Mouse (Mus musculus) C2C12 (cell line): Measurements from ENCODE around the gene Usp16.

Experiments
- CEBPB ChIP-seq: IDR thresholded peaks from one replicate; pipeline ENCODE4 v1.6.1; 2011; ENCODE audit warnings: low read depth, mild to moderate bottlenecking, control low read depth, moderate library complexity
- CTCF ChIP-seq: IDR thresholded peaks from one replicate; pipeline ENCODE4 v1.5.1; 2011; ENCODE audit not compliant: control insufficient read depth, insufficient read depth, insufficient read length
- FOSL1 ChIP-seq: IDR thresholded peaks from one replicate; pipeline ENCODE4 v1.8.0; 2011; ENCODE audit warnings: mild to moderate bottlenecking, low read length; ENCODE audit not compliant: poor library complexity, insufficient read depth, severe bottlenecking
- MAX ChIP-seq: IDR thresholded peaks from one replicate; pipeline ENCODE4 v1.6.1; 2011; ENCODE audit warnings: mild to moderate bottlenecking, control low read depth
- MYOD1 ChIP-seq: IDR thresholded peaks from one replicate; pipeline ENCODE4 v1.6.1; 2011; ENCODE audit warnings: low read depth; ENCODE audit not compliant: control insufficient read depth, insufficient read length
- MYOG ChIP-seq: IDR thresholded peaks from one replicate; pipeline ENCODE4 v1.6.1; 2011; ENCODE audit not compliant: control insufficient read depth, insufficient read length; ENCODE audit errors: extremely low read depth
- USF1 ChIP-seq: IDR thresholded peaks from one replicate; pipeline ENCODE4 v1.6.1; 2011; ENCODE audit warnings: low read depth, mild to moderate bottlenecking, control low read depth, moderate library complexity

GRCm38 (mm10) chr16:87441089-87441488 lies 13.4 kb upstream of the Usp16 start:
- TF ChIP-seq CTCF (no peak), USF1 (no peak), MAX (no peak), MYOG (no peak), CEBPB (no peak), MYOD1 (no peak), FOSL1 (no peak)
